Mouse (Mus musculus) heart, adult 9 months (tissue): ENCODE data around the gene Tdo2.

Experiments used
- DNase-seq, 2 experiments: peaks; one replicate each; pipeline ENCODE4 v3.0.0; 2022; ENCODE audit warnings: low spot score in 2 of 2

Gene Tdo2

DNA sequence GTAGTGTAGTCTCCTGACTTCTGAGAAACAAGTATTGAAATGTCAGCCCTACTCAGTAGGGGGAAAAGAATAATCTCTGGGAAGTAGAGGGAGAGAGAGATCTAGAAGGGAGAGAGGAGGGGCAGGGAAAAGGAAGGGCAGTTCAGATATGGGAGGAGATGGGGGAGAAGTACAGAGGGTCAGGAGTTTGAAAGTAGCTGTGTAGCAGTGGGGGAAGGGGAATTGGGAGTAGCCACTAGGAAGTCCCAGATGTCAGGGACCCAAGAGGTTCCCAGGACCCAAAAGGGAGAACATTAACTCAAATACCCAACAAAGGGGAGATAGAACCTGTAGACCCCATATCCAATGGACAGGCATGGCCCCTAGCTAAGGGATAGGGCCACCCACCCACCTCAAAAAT, at the start of gene Tdo2:
Tdo2 (minus strand) TSS at position 101 of the 400 bp plus-strand sequence.
- no peak for DNase-seq

DNA sequence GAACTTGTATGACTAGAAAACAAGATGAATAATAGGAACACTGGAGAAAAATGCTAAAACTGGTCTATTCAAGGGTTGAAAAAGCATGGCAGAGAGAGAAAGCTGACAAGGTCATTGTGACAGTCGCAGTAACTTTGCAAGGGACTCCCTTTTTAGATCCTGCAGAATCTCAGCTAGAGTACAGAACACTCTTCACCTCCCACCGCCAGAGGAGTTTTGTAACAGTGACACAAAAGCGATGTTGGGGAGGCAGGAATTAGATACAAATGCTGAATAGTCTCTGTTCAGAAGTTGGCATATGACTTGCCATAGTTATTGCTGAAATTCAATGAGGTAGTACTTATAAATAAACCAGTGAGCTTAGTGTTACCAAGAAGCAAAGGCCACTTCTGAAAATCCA, 47.1 kb upstream of the Tdo2 start:
- DNase-seq, result no peak

- DNase-seq, result no peak
Measured at GRCm38 (mm10) chr3:82022421-82022920, 46.5 kb upstream of the Tdo2 start.

GRCm38 (mm10) chr3:82014148-82014703, 38.2 kb upstream of the Tdo2 start:
- DNase-seq, result no peak

GRCm38 (mm10) chr3:82007002-82007401, 31.0 kb upstream of the Tdo2 start:
- no peak for DNase-seq

- DNase-seq, result peak in 1 of 2 experiments; percentile 24
Measured at GRCm38 (mm10) chr3:81995988-81996387, 20.0 kb upstream of the Tdo2 start.

GRCm38 (mm10) chr3:81995371-81995770, 19.4 kb upstream of the Tdo2 start:
- no peak for DNase-seq

GRCm38 (mm10) chr3:81990531-81990930, 14.5 kb upstream of the Tdo2 start:
- no peak for DNase-seq

GRCm38 (mm10) chr3:81989692-81990141, 13.7 kb upstream of the Tdo2 start:
- peak in 1 of 2 experiments; percentile 4 for DNase-seq

- DNase-seq, result no peak
Measured at GRCm38 (mm10) chr3:81987628-81988027, 11.6 kb upstream of the Tdo2 start.

- no peak for DNase-seq
Measured at GRCm38 (mm10) chr3:81986103-81986502, 10.1 kb upstream of the Tdo2 start.

DNA sequence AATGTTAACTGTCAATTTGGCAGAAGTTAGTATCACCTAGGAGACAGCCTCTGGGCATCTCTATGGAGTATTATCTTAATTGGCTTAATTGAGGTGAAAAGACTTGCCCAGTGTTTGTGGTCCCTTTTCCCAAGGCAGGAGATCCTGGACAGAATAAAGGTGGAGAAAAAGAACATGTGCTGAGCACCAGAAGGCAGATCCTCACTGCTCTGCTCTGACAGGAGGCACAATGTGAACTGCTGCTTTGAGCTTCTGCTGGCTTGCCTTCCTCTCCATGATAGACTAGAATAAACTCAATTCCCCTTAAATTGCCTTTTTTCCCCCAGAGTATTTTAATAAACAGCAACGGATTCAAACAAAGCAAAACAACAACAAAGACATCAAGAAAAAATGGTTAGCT, 9.1 kb upstream of the Tdo2 start:
- DNase-seq, result no peak

GRCm38 (mm10) chr3:81983120-81983895, 7.3 kb upstream of the Tdo2 start:
- no peak for DNase-seq

DNA sequence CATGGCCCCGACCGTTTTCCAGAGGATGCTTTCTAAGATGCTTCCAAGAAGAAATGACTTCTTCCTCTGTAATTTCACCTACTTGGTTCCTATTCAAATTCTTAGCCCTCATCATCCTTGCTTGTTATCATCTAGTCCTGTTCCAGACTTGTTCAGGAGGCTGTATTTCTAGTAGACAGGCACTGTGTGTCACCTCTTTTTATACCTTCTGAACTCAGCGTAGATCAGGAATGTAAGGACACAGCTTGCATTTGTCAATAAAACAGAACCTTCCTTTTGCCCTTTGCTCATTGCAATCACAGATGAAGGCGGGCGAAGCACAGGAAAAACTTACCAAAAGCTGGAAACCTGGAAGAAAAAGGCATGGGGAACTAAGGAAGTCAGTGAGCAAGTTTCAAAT, 6.0 kb upstream of the Tdo2 start, which contains the start of gene Asic5:
Asic5 (plus strand) TSS at position 301 of the 400 bp plus-strand sequence.
- no peak for DNase-seq

DNA sequence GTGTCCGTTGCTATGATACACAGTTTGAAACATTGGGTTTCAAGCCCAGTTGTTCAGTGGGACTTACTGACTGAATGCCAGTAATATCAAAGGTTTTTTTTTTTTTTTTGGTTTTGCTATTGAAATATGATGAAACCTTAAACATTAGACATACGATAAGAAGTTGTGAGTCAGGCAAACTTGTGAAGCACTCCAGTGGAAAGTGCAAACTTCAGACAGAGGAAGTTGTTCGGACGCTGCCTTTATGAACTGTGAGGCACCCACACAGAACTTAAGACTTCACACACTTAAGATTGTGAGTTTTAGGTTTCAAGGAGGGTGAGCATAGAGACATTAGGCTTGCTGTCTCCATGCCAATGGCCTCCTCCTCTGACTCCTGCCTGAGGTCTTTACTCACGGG, 5.6 kb upstream of the Tdo2 start:
- no peak for DNase-seq

- no peak for DNase-seq
Measured at GRCm38 (mm10) chr3:81975607-81976006, 395 bp downstream of the Tdo2 start.

DNA sequence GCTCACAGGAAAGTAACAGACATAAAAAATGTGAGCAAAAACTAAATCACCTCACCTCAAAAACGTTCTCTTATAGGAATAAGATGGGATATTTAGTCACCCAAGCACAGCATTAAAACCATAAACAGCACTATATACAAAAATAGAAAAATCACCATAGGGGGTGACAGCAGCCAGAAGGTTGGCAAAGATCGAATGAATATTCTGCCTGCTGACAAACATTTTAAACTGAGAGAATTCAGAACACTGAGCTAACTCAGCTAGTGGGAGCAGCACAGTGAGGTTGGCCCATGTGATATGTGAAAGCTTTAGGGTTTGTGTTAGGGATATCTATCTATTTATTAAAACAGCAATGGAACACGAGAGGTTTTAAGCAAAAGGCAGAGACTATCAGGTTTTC, 11.4 kb downstream of the Tdo2 start:
- no peak for DNase-seq

GRCm38 (mm10) chr3:81963768-81964167, 12.2 kb downstream of the Tdo2 start:
- DNase-seq, result no peak

- DNase-seq, result no peak
Measured at GRCm38 (mm10) chr3:81961336-81961735, 14.7 kb downstream of the Tdo2 start.

- no peak for DNase-seq
Measured at GRCm38 (mm10) chr3:81957484-81957883, 18.5 kb downstream of the Tdo2 start.

GRCm38 (mm10) chr3:81951785-81952184, 24.2 kb downstream of the Tdo2 start:
- no peak for DNase-seq

DNA sequence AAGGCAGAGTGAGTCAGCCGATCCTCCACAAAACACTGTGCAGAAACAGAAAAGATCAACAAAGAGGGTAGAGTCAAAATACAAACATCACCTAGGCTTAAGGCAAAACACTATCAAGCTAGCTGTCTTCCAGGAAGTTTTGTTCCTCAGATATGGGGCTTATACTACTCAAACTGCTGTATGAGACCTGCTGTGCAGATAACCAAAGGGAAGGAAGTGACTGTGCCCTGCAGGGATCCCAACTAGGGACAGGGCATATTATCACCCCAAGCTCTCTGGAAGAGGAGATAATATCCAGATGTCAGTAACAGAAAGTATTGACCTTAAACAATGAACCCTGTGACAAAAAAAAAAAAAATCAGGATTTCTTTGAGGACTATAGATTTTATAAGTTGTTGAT, 27.0 kb downstream of the Tdo2 start:
- DNase-seq, result no peak

DNA sequence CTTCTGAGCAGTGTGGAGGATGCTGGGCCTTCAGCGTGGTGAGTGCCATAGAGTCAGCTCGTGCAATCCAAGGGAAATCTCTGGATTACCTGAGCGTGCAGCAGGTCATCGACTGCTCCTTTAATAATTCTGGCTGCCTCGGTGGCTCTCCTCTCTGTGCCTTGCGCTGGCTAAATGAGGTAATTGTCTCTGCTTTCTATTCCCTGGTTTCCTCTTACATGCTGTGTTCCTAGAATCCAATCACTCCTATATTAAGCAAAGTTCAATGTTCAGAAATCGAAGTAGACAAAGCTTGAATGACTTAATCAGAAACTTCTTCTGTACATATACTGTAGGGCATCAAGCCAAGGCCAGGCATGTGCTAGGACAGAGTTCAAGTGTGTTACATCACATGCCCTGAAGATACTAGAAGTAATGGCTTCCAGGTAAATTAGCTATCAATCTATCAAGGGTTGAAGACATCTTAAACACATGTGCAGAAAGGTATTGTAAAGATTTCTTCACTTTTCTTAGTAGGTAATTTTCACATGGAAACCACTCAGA, 31.1 kb downstream of the Tdo2 start:
- DNase-seq, result no peak
